Mouse (Mus musculus) hindbrain, embryonic 14.5 days (tissue): Measurements from ENCODE around the gene Akap8l. TPM values are rescaled to one million over a fixed set of nuclear protein-coding genes. Genes with fewer than 3 reads are reported as not detected.

Experiments used
- ATAC-seq: fragments of 200-750 bp; cut with Nextera tagmentation; 2 replicates; pipeline ENCODE4 v1.8.0; 2017; ENCODE audit warnings: moderate number of reproducible peaks, mild to moderate bottlenecking, moderate TSS enrichment, moderate library complexity; ENCODE audit not compliant: low FRiP score
- DNase-seq: peaks from one replicate; pipeline ENCODE4 v3.0.0-alpha.2; 2015; ENCODE audit warnings: low spot score
- H3K27ac ChIP-seq: fragments of 300-500 bp; sonication (generic); 2 replicates; pipeline ENCODE4 v1.5.1; 2014; ENCODE audit warnings: mild to moderate bottlenecking, moderate library complexity
- H3K27me3 ChIP-seq: fragments of 300-500 bp; sonication (generic); 2 replicates; pipeline ENCODE4 v1.6.1; 2014; ENCODE audit warnings: mild to moderate bottlenecking, low read length, mixed read lengths; ENCODE audit not compliant: control insufficient read depth, insufficient read depth
- H3K36me3 ChIP-seq: fragments of 300-500 bp; sonication (generic); replicated peaks from 2 replicates; pipeline ENCODE4 v1.6.1; 2014; ENCODE audit not compliant: control insufficient read depth, insufficient read depth
- H3K4me1 ChIP-seq: fragments of 300-500 bp; sonication (generic); replicated peaks from 2 replicates; pipeline ENCODE4 v1.6.1; 2014; ENCODE audit warnings: antibody characterized with exemption, low read length, mixed read lengths; ENCODE audit not compliant: control insufficient read depth, insufficient read depth
- H3K4me2 ChIP-seq: fragments of 300-500 bp; sonication (generic); replicated peaks from 2 replicates; pipeline ENCODE4 v1.6.1; 2014; ENCODE audit warnings: mild to moderate bottlenecking, moderate library complexity
- H3K4me3 ChIP-seq: fragments of 300-500 bp; sonication (generic); replicated peaks from 2 replicates; pipeline ENCODE4 v1.5.1; 2014; ENCODE audit warnings: mild to moderate bottlenecking, low read length
- H3K9ac ChIP-seq: fragments of 300-500 bp; sonication (generic); 2 replicates; pipeline ENCODE4 v1.6.1; 2014
- H3K9me3 ChIP-seq: fragments of 300-500 bp; sonication (generic); 2 replicates; pipeline ENCODE4 v1.6.1; 2016; ENCODE audit warnings: low read length; ENCODE audit not compliant: control insufficient read depth
- WGBS: fragments of 180-500 bp; shearing (Covaris S2); extraction: QIAGEN DNeasy Blood & Tissue Kit; methylation state at CpG from one replicate; pipeline ENCODE4 v1.1.7; 2014; 5-methylcytosine and 5-hydroxymethylcytosine counted together
- polyA plus RNA-seq: library from polyadenylated mRNA; unstranded; fragments of >200 nt; fragmentation: Nextera tagmentation; extraction: Ambion mirVana; gene quantifications from 2 replicates; pipeline ENCODE4 v1.2.1, GENCODE M21; 2014

Akap8l gene
- 111 and 121 TPM in 2 replicates for polyA plus RNA-seq

GRCm38 (mm10) chr17:32350382-32350983, at the start of gene Akap8l:
Gene Akap8l (minus strand): TSS chr17:32350607.
- Histone ChIP-seq H3K27me3 (no peaks in the 10 kb centered on the region), H3K36me3 (peaks cover 19% of the 10 kb centered on the region), H3K4me3 (peak within 1 kb of the TSS; percentile 68), H3K9me3 (no peaks in the 10 kb centered on the region), H3K4me2 (peak within 1 kb of the TSS; percentile 81), H3K27ac (peak within 1 kb of the TSS; percentile 81), H3K4me1 (peaks cover 16% of the 10 kb centered on the region), H3K9ac (peak within 1 kb of the TSS; percentile 80)
- peak; percentile 97 for ATAC-seq
- peak; percentile 97 for DNase-seq
- WGBS, result under 1% methylated on average over 37 of the region's 37 CpGs

DNA sequence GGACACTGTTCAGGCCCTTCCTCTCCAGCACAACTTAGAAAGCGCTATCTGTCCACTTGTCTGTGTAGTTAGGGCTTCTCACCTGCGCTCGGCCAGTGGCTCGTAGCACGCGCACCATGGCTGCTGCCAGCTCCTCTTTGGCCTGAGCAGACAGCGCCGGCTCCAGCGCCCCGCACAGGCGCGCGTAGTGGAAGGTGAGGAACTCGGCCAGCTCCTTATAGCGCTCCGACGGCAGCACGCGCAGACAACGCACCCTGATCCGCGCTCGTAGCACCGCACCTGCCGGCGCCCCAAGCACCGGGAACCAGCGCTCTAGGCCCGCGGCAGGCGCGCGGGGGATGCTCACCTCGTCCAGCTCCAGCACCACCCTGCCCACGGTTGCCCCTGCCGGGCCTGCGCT, 45.9 kb upstream of the Akap8l start:
- H3K27ac ChIP-seq, result no peak overlapping the region
- H3K4me3 ChIP-seq, result peak overlapping the region; percentile 5
- WGBS, result 6% methylated on average over 36 of the region's 37 CpGs
- no peak for DNase-seq
- peak overlapping the region; percentile 34 for H3K4me2 ChIP-seq
- no peaks in the 10 kb centered on the region for H3K9me3 ChIP-seq
- H3K4me1 ChIP-seq, result no peaks in the 10 kb centered on the region
- no peaks in the 10 kb centered on the region for H3K36me3 ChIP-seq
- no peak overlapping the region for H3K9ac ChIP-seq
- H3K27me3 ChIP-seq, result peaks cover 82% of the 10 kb centered on the region
- no peak for ATAC-seq

GRCm38 (mm10) chr17:32393944-32394343, 43.5 kb upstream of the Akap8l start:
- Histone ChIP-seq H3K4me2 (no peak overlapping the region), H3K4me3 (no peak overlapping the region), H3K36me3 (no peaks in the 10 kb centered on the region), H3K9me3 (no peaks in the 10 kb centered on the region), H3K9ac (no peak overlapping the region), H3K27ac (no peak overlapping the region), H3K27me3 (peaks cover 82% of the 10 kb centered on the region), H3K4me1 (no peaks in the 10 kb centered on the region)
- DNase-seq (no peak), ATAC-seq (no peak)
- 81% methylated on average over 10 of the region's 10 CpGs for WGBS

DNA sequence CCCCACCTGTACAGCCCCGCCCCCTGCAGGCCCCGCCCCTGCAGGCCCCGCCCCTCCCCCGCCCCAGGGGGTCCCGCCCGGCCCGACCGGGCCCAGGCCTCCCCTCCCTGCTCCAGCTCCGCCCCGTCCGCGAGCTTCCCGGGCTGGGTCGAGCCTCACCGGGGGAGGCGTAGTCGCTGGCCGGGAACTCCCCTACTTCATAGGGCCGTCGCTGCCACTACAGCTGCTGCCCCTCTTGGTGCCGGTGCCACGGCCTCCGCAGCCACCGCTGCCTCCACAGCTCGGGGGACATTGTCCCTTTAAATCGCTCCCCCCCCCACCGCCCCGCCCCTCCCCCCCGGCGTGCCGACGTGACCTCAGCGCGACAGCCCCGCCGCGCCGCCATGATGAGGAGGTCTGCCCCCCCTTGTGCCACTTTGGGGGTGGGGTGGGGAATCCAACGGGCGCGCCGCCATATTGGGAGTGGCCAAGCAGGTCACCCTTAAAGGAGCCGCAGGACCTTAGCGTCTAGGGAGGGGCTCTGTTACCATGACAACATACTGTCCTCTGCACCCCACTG, 38.8 kb upstream of the Akap8l start, which contains the start of gene Wiz:
Gene Wiz (minus strand): TSS at position 339 of the 559 bp plus-strand sequence.
- ATAC-seq, result peak; percentile 88
- H3K9ac ChIP-seq, result peak within 1 kb of the TSS; percentile 90
- H3K27ac ChIP-seq, result peak within 1 kb of the TSS; percentile 81
- H3K36me3 ChIP-seq, result peaks cover 29% of the 10 kb centered on the region
- no peaks in the 10 kb centered on the region for H3K9me3 ChIP-seq
- DNase-seq, result peak; percentile 89
- H3K4me2 ChIP-seq, result peak within 1 kb of the TSS; percentile 88
- H3K4me3 ChIP-seq, result peak within 1 kb of the TSS; percentile 86
- peaks cover 10% of the 10 kb centered on the region; the same call in 1 of the 2 replicates for H3K4me1 ChIP-seq
- peaks cover 34% of the 10 kb centered on the region for H3K27me3 ChIP-seq
- WGBS, result 2% methylated on average over 25 of the region's 44 CpGs

- Histone ChIP-seq H3K4me1 (peaks cover 10% of the 10 kb centered on the region; the same call in 1 of the 2 replicates), H3K9ac (peak overlapping the region; percentile 90), H3K27me3 (peaks cover 28% of the 10 kb centered on the region), H3K4me2 (peak overlapping the region; percentile 88), H3K4me3 (peak overlapping the region; percentile 86), H3K27ac (peak overlapping the region; percentile 81), H3K9me3 (no peaks in the 10 kb centered on the region), H3K36me3 (peaks cover 36% of the 10 kb centered on the region)
- DNase-seq, result peak; percentile 31
- 1% methylated on average over 37 of the region's 39 CpGs for WGBS
- ATAC-seq, result peak; percentile 60
These were observed 38.1 kb upstream of the Akap8l start for GRCm38 (mm10) chr17:32388370-32389100.

GRCm38 (mm10) chr17:32387986-32388369, 37.6 kb upstream of the Akap8l start:
- 38% methylated on average over 7 of the region's 7 CpGs for WGBS
- ATAC-seq (no peak), DNase-seq (no peak)
- Histone ChIP-seq H3K9me3 (no peaks in the 10 kb centered on the region), H3K36me3 (peaks cover 41% of the 10 kb centered on the region), H3K4me2 (peak overlapping the region; percentile 88), H3K27me3 (peaks cover 22% of the 10 kb centered on the region), H3K4me3 (peak overlapping the region; percentile 86), H3K27ac (no peak overlapping the region; the same call in 1 of the 2 replicates), H3K4me1 (peaks cover 10% of the 10 kb centered on the region; the same call in 1 of the 2 replicates), H3K9ac (peak overlapping the region; percentile 90)

DNA sequence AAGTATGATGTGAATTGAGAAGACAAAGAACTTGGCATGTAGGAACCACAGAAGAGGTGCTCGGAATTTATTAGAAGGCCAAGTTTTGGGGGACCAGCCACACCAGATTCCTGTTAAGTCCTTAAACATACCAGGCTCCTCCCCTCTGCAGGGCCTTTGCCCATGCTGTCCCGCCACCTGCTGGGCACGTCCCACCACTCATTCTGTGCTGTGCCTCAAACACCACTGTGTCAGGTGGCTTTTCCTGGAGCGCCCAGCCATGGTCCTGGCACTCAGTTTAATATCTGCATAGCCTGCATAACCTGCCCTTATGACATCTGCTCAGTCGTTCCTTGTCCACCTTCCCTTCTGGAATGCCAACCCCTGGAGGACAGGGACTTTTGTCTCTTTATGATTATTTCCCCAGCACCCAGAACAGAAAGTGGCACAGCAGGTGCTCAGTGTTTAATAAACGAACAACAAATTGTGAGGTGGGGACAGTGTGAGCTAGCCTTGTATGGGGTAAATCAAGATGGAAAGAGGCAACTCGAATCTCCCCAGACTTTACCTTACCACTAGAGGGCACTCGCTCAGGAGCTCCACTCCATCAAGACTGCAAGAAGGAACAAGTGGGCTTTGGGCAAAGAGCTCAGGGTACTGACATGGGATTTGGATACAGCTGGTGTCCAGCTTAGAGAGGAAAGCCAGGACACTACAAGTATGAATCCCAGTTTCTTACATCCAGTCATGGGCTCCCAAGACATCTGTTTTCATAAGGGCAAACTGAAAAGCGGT, 36.4 kb upstream of the Akap8l start:
- 77% methylated on average over 9 of the region's 9 CpGs for WGBS
- no peak for ATAC-seq
- Histone ChIP-seq H3K4me1 (peaks cover 10% of the 10 kb centered on the region; the same call in 1 of the 2 replicates), H3K36me3 (peaks cover 42% of the 10 kb centered on the region), H3K4me2 (peak overlapping the region; percentile 88; the same call in 1 of the 2 replicates), H3K4me3 (no peak overlapping the region), H3K9me3 (no peaks in the 10 kb centered on the region), H3K9ac (no peak overlapping the region), H3K27ac (no peak overlapping the region), H3K27me3 (peaks cover 11% of the 10 kb centered on the region)
- no peak for DNase-seq

DNA sequence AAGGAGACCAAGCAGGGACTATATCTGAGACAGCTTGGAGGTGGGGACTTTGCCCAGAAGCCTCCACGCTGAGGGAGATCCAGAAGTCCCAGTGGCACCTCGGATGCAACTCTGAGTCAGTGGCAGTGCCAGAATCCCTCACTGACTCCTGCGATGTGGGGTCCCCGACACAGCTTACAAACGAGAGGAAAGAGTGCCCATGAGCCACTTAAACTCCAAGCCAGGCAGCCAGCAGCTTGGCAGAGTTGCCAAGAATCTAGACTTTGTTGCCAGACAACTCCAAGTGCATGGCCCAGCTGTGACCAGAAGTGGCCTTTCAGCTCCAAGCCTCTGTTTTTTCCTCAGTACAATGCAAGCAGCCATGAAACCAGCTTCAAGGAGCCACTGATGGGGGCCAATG, 33.3 kb upstream of the Akap8l start:
- Histone ChIP-seq H3K36me3 (peaks cover 56% of the 10 kb centered on the region), H3K9me3 (no peaks in the 10 kb centered on the region)
- no peak for DNase-seq

More for the DNA sequence above, 33.3 kb upstream of the Akap8l start:
- Histone ChIP-seq H3K4me2 (no peak overlapping the region), H3K27ac (no peak overlapping the region), H3K27me3 (no peaks in the 10 kb centered on the region), H3K4me1 (peaks cover 10% of the 10 kb centered on the region; the same call in 1 of the 2 replicates), H3K9ac (no peak overlapping the region), H3K4me3 (no peak overlapping the region)
- WGBS, result 88% methylated on average over 5 of the region's 5 CpGs
- no peak for ATAC-seq
